Mouse (Mus musculus) megakaryocyte, embryonic 14.5 days (primary cell): ENCODE data around the gene Zfp786.

Source experiments
- FLI1 ChIP-seq: IDR thresholded peaks from 2 replicates; pipeline ENCODE4 v1.6.1; 2012; ENCODE audit warnings: low read length, inconsistent platforms, mixed read lengths
- GATA1 ChIP-seq: IDR thresholded peaks from 3 replicates; pipeline ENCODE4 v1.6.1; 2012; ENCODE audit warnings: mixed read lengths, low read length, inconsistent platforms, borderline replicate concordance

DNA sequence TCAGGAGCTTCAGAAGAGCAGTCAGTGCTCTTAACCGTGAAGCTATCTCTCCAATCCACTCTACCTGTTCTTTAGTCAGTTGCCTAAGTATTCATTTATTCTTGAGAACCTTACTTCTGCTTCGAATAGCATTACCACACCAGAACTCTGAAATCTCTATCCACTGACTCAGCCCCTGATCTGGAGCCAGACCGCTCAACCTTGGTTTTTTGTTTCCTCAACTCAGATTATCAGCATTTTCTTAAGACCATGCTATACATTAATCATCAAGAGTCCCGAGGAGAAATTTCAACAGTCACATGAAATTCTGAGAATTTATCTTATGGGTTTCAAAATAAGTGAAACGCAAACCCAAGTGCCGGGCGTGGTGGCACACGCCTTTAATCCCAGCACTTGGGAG lies 11.9 kb downstream of the Zfp786 start:
- TF ChIP-seq GATA1 = no peak
- no peak for TF ChIP-seq FLI1
